Mouse (Mus musculus): ENCODE measurements around the gene Zfp273.
"Not testable (repeated sequence)": the region's sequence is repeated elsewhere in the genome, so short reads cannot be mapped to it uniquely, and the experiment has no call there.

The Zfp273 gene

GRCm38 (mm10) chr13:67876049-67876698, 62.6 kb downstream of the Zfp273 start:
- not testable (repeated sequence) for DNase-seq
